Mouse (Mus musculus): Measurements from ENCODE around the gene Mgarp.
"Not testable (repeated sequence)": the region's sequence is repeated elsewhere in the genome, so short reads cannot be mapped to it uniquely, and the experiment has no call there.

Mgarp gene

DNA sequence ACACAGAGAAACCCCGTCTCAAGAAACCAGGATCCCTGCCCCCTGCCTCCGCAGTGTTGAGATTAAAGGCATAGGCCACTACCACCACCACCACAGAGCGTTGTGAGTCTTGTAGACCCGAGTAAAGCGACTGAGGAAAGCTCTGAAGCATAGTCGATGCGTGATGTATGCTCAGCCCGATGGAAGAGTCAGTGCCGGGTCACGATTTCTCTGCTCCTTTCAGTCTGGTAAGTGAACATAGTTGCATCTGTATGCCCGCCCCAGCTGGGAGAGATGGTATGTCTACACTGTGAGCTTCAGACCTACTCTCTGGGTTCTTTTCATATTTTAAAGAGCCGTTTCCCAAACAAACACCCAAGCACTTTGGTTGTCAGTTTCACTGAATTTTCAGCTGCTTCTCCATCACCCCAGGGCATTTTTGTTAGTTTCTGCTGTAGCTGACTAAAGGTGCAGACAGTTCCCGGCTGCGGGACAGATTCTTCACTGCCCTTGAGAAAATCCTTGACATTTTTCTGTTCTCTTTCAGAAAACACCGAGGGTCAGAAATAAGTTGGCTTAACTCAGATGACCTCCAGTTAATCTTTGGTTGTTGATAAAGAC, 1.3 kb upstream of the Mgarp start:
- no peak for DNase-seq (ENCODE audit: extremely low read depth, low read depth, low spot score)

DNA sequence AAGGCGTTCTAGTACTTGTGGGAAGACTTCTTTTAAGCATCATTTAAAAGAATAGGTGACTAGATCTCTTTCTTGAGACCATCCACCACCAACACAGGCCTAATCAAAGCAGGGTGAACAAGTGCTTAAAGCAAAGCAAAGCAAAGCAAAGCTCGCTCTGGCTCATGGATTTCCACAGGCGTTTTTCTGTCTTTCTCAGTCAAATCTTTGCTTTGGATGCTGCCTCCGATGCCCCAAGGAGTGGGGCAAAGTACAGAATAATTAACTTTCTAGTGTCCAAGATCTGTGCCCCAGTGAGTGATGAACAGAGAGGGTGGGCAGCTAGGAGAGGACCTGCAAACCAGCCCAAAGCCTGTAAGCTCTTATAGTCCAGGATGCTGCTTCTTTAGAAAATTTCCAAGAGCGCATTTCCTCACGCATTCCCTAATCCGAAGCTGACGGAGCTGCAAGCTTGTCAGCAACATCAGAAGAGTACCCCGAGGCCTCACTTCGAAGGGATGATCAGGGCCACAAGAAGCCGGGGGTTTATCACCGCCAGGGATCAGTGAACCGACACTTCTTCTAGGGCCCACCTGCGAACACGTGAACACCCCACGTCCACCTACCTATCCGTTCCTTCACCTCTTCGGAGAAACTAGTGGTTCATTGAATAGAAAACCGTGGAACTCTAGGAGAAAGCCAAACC, 935 bp downstream of the Mgarp start:
- DNase-seq (ENCODE audit: extremely low read depth, low read depth, low spot score) = no peak

DNA sequence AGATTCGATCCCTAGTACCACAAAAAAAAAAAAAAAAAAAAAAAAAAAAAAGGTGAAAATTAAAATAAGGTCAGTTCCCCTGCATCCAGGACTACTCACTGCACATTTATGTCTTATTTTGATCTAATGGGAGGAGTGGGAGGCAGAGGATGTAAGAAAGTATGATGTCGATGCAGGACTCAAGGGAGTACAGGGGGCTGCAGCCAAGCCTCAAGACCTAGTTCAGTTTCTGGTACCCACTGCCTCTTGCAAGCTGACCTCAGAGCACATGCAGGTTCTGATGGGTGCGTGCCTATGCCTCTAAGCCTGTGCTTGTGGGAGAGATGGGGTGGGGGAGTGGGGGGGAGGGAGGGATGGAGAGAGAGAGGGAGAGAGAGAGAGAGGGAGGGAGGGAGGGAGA, 1.7 kb downstream of the Mgarp start:
- no peak for DNase-seq (ENCODE audit: extremely low read depth, low read depth, low spot score)

DNA sequence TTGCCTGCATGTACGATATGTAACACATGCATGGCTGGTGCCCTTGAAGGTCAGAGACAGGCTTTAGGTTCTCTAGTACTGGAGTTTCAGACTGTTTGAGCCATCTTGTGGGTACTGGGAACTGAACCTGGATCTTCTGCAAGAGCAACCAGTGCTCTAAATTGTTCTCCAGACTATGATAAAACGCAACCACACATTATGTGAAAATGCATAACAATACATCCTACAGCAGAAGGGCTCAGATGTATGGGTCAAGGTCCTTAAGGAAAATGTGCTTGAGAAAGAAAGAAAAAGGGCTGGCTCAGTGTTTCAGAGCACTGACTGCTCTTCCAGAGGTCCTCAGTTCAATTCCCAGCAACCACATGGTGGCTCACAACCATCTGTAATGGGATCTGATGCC, 2.9 kb downstream of the Mgarp start:
- DNase-seq (ENCODE audit: extremely low read depth, low read depth, low spot score) = no peak

DNA sequence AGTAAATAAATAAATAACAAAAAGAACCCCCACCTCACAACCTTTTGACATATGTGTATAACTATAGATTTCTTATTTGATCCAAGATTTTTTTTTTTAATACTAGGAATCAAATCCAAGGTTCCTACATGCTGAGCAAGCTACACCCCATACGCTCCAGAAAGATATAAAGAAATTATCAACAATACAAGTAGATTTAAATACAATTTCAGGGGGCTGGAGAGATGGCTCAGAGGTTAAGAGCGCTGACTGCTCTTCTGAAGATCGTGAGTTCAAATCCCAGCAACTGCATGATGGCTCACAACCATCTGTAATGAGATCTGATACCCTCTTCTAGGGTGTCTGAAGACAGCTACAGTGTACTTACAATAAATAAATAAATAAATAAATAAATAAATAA, 3.5 kb downstream of the Mgarp start:
- not testable (repeated sequence) for DNase-seq (ENCODE audit: extremely low read depth, low read depth, low spot score)

DNA sequence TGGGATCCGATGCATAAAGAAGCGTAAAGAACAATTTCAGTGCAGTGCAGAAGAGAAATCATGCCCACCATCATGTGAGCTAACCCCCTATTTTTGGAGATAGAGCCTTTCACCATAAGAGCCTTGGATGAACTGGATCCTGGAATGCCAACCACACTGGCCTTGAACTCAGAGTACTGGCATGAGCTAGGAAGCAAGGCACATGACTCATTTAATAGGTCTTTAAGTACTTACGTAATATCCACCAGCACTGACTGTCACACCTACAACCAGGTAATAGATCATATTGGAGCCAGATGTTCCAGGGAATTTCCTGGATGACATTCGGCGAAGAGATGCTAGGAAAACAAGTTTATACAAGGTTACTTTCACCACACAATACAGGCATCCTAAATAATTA, 4.9 kb downstream of the Mgarp start:
- no peak for DNase-seq (ENCODE audit: extremely low read depth, low read depth, low spot score)

DNA sequence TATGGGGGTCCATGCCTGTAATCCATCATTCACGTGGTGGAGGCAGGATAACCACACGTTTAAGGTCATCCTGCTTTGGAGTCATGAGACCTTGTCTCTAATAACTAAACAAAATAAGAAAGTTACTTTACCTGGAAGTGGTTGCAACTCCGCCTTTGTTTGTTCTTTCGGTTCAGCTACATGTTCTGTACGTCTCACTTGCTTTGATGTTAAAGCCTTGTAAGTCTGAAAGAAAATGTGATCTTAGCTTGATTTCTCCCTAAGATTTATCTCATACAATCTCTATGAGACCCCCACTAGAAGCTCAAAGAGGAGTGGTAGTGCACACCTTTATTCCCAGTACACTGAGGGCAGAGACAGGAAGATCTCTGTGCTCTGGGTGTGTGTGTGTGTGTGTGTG, 5.4 kb downstream of the Mgarp start:
- no peak for DNase-seq (ENCODE audit: extremely low read depth, low read depth, low spot score)

DNA sequence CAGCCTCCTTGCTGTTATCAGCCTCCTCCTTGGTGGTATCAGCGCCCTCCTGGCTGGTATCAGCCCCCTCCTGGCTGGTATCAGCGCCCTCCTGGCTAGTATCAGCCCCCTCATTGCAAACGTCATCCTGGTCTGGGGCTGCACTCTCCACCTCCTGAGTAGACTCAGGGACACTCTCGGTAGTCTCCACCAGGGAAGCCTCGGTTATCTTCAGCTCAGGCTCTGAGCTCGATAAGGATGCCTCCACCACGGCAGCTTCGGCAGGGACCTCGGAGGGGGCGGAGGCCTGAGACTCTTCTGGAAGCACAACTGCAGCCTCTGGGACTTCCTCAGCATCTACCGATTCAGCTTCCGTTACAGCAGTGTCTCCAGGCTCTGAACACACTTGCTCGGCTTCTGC, 7.6 kb downstream of the Mgarp start:
- no peak for DNase-seq (ENCODE audit: extremely low read depth, low read depth, low spot score)

DNA sequence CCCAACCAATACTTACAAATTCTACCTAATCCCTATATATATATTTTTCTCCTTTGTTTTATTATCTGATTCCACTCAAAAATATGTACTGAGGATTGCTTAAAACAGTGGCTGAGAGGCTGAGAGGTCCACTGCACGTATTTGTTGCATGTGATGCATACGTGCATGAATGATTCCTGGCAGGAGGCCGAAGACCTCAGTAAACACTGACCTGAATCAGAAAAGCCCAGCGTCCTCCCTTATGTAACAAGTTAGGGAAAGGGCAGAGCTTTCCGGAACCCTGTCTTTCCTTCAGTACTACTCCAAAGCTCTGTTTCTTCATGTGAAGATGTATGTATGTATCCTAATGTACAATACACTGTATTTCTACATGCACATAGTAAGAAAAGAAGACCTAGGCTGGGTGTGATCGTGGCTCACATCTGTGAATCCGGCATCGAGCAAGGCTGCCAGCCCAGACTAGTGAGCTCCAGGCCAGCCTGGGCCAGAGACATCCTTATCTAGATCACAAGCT, 8.6 kb downstream of the Mgarp start:
- DNase-seq (ENCODE audit: extremely low read depth, low read depth, low spot score) = no peak

DNA sequence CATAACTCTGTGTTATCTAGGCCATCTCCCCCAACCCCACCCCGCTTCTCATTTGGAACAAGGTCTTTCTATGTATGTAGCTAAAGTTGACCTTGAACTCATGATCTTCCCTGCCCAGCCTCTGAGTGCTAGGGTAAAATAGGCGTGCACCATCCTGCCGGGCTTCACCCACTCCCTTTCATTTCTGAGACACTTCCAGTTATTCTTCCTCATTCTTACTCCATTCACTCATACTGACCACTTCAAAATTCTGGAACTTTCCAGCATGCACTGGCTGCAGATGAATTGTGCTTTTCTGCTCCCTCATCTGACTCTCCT, 9.4 kb downstream of the Mgarp start:
- DNase-seq (ENCODE audit: extremely low read depth, low read depth, low spot score) = no peak

DNA sequence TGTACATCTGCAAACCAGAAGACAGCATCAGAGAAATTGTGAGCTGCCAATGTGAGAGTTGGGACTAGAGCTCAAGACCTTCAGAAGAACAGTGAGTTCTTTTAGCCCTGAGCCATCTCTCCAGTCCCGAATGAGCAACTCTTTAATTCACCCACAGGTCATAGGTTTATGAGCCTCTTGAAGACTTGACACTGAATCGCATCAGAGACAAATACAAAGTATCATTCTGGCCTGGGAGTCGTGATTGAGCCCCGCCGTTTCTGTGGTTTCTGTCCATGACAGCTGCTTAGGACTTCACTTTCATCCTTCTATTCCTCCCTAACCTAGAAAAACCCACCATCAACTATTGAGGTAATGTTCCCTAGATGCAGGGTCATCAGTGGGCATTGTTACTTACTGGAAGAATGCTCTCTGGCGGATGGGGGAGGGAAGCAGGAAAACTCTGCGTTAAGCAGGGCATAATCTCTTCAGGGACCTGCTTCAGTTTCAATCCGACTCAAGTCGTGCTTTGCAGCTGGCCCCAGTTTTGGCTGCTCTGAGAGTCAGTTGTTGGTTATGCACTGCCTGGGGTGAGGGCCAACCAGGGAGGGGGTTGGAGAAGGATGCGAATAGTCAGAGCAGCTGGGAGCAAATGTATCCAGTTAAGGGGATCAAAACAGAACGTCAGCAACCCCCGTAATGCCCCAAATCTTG, 10.0 kb downstream of the Mgarp start:
- DNase-seq (ENCODE audit: extremely low read depth, low read depth, low spot score) = no peak

DNA sequence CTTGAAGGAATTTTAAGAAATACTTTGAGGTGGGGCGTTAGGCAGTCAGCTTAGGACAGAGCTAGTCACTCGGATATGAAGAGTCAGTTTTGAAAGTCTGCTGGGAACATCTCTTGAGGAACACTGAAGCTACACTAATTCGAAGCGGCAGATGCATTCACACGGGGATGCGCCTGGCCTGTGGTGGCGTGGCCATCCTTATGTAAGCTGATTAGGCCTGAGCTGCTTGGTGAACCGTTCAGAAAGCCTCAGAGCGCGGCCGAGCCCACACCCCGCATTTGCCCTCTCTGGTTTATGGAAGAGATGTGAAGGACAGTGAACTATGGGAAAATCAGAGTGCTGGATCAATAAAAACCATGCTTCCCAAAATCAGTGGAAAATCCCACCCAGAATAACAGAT, 13.1 kb downstream of the Mgarp start:
- DNase-seq (ENCODE audit: extremely low read depth, low read depth, low spot score) = no peak

DNA sequence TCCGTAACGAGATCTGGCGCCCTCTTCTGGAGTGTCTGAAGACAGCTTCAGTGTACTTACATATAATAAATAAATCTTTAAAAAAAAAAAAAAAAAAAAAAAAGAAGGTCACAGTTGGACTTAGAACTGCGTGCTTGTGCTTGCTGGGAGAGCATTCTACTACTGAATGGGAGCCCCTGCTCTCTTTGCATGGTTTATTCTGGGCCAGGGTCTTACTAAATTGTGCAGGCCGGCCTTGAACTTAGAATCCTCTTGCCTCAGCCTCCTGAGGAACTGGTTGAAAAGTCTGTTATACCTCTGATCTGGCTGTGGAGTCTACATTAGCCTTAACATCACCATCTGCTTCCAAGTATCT, 15.9 kb downstream of the Mgarp start:
- no peak for DNase-seq (ENCODE audit: extremely low read depth, low read depth, low spot score)

DNA sequence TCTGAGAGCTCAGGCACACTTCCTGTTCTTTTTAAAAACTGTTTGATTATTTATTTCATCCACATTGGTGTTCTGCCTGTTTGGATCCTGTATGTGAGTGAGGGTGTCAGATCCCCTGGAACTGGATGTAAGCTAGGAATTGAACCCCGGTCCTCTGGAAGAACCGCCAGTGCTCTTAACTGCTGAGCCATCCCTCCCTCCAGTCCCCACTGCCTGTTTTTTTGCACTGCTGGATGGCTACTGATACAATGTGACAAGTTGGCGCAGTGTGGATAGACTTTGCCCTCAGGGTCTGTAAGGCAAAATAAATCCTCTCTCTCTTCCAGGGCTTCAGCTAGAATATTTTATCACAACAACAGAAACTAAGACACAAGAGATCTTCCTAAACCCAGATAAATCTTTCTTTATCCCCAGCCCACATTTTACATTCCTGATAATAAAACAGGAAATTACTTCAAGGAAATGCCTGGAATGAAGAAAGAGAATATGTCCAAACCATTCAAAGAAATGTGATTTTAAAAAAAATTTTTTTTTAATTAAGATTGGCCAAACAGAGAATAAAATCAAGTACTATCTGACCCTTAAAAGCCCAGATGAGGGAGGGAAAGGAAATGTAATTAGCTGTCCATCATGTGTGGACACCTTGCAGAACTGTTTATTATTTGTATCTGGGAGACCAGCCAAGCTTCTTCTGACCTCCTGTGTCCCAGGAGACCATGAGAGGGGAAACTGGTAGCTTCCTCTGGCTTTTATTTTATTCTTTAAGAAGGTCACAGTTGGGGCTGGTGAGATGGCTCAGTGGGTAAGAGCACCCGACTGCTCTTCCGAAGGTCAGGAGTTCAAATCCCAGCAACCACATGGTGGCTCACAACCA, 16.5 kb downstream of the Mgarp start:
- DNase-seq (ENCODE audit: extremely low read depth, low read depth, low spot score) = no peak

DNA sequence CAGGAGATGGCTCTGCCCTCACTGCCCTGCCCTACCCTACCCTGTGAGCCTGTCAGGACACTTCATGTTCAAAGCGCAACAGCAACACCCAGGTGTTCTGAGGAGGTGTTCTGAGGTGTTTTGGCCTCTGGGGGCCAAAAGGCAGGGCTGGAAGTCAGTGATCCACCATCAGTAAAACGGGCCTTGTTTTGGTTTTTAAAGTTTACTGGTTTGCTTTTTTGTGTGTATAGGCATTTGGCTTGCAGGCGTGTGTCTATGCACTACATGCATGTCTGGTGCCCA, 17.9 kb downstream of the Mgarp start:
- DNase-seq (ENCODE audit: extremely low read depth, low read depth, low spot score) = no peak

DNA sequence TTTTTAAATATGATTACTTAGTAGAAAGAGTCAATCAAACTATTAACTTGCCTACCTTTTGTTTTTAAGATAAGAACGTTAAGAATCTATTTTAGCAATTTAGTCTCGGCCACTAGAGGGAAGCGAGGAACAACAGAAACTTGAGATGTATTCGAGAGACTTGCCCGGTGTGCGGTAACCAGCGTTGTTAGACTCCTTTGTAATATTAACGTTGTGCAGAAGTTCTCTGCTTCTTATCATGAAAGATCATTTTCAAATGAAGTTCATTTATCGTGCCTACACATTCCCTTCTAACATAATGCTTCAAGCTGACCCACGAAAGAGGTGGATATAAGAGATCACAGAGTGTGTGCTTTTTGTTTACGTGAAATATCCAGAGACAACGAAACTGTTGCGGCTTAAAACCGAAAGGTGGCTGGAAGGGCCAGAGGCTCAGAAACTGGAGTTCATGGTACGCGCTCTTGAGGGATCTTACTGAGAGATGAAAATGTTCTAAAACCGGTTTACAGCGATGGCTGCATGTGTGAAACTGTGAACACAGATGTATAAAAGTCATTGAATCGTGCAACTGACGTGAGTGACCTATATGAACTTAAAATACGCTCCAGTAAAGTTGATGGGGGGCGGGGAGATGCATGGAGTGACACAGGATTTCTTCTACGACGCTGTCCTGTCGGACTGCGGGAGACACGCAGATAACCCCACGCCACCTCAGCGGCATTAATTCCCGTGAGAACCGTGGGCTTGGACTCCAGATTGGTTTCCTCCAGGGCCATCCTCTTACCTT, 18.5 kb downstream of the Mgarp start:
- no peak for DNase-seq (ENCODE audit: extremely low read depth, low read depth, low spot score)

DNA sequence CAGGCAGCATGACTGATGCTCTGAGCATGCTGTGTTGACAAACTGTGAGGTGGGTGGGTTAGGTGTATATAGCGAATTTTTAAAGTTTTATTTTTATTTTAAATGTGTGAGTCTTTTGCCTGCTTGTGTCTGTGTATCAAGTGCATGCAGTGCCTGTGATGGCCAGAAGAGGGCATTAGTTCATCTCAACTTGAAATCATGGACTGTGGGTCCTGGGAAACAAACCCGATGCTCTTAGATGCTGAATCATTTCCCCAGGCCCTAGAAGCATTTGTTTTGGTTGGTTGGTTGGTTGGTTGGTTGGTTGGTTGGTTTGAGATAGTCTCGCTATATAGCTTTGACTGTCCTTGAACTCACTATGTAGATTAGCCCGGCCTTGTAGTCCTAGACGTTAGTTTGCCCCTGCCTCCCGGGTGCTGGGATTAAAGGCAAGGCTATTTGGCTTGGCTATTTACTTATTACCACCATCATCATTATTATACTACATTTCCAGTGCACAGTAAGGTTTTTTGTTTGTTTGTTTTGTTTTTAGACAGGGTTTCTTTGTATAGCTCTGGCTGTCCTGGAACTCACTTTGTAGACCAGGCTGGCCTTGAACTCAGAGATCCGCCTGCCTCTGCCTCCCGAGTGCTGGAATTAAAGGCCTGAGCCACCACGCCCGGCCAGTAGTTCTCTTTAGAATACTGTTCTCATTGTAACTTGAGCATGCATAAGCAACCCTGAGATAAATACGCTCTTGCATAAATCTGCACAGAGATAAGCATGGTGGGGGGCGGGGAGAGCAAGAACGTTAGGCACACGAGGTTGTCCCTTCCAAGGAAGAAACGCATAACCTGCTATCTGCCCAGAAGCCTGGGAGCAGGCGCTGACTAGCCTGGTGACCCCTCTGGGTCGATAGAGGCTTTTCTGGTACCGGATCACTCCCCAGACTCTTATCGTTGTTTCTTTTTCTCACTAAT, 21.0 kb downstream of the Mgarp start:
- no peak for DNase-seq (ENCODE audit: extremely low read depth, low read depth, low spot score)

DNA sequence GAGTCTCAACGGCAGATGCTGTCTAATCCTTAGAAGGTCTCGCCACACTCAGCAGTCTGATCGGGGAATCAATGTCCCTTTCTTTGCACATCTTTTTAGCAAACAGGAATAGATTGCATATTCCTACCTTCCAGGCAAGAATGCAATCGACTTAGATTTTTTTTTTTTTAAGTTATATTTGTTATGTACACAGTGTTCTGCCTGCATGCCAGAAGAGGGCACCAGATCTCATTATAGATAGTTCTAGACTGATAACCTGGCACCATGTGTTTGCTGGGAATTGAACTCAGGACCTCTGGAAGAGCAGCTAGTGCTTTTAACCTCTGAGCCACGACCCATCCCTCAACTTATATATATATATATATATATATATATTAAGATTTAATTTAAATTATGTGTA, 23.0 kb downstream of the Mgarp start:
- DNase-seq (ENCODE audit: extremely low read depth, low read depth, low spot score) = no peak

DNA sequence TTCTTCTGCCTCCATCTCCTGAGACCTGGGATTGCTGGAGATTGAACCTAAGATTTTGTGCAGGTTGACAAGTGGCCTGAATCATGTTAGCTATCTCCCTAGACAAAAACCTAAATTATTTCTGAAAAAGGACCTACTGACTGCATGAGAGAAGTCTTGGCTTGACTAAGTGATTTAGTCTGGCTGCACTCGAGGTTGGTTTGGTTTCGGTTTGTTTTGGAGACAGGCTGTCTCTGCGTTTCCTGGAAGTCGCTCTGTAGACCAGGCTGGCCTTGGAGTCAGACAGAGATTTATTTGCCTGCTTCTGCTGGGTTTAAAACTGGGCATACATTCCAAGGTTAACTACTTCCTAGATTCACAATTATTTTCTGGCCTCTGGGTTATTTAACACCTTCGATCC, 23.7 kb downstream of the Mgarp start:
- DNase-seq (ENCODE audit: extremely low read depth, low read depth, low spot score) = no peak

DNA sequence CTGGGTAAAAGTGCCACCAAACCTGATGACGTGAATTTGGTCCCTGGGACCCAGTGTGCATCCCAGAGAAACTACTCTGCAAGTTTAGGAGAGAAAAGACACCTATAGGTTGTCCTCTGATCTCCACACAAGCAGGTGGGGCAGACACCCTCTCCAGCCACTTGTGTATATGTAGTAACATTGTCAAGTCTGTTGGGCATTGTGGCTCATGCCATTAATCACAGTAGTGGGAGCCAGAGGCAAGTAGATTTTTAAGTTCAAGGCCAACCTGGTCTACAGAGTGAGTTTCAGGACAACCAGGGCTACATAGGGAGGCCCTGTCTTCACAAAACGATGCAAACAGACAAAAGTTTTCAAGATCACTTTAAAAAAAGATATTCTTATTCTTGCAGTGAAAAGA, 24.7 kb downstream of the Mgarp start:
- no peak for DNase-seq (ENCODE audit: extremely low read depth, low read depth, low spot score)

Measured in fat pad, adult 2 months (tissue).